Mouse (Mus musculus) layer of hippocampus, postnatal 14 days (tissue): ENCODE data around the gene Lsm12. TPM values are rescaled to one million over a fixed set of nuclear protein-coding genes. Genes with fewer than 3 reads are reported as not detected.

ENCODE experiments used
- DNase-seq, 2 experiments: peaks; one replicate each; pipeline ENCODE4 v3.0.0; 2021 to 2022; ENCODE audit warnings: low spot score in 2 of 2, mixed read lengths in 1 of 2
- long read RNA-seq, 2 experiments: library from polyadenylated mRNA; stranded (forward); transcript quantifications; one replicate each; pipeline ENCODE4 v2.0.0; 2021
- total RNA-seq, 2 experiments: library from RNA; stranded (reverse); gene quantifications; 2 replicates each; pipeline ENCODE4 v1.2.3; 2021

Lsm12 gene
- total RNA-seq = 10 to 100 TPM; 65.9 to 72.8 TPM
- long read RNA-seq, experiment 1, transcript Lsm12-201 (5 exons, 2,256 nt) = major isoform, 8 of 8 reads
- long read RNA-seq, experiment 1, partial matches to known transcripts = 0 of 8 reads
- long read RNA-seq, experiment 1, other reads (novel, unspliced or antisense) = 0 of 8 reads
- long read RNA-seq, experiment 2, transcript Lsm12-201 (5 exons, 2,256 nt) = major isoform, 10 of 12 reads
- long read RNA-seq, experiment 2, partial matches to known transcripts = 0 of 12 reads
- long read RNA-seq, experiment 2, other reads (novel, unspliced or antisense) = 2 of 12 reads

GRCm38 (mm10) chr11:102184646-102185495 is at the start of gene Lsm12:
Lsm12 (minus strand) TSS chr11:102185296.
- peak; percentile 89 to 92 for DNase-seq

- DNase-seq = peak; percentile 91 to 98
Observed at GRCm38 (mm10) chr11:102230006-102230741, 45.1 kb upstream of the Lsm12 start, which contains the start of gene Hdac5. Hdac5 (minus strand) TSS chr11:102230166.

- no peak for DNase-seq
Observed at GRCm38 (mm10) chr11:102229331-102229953, 44.3 kb upstream of the Lsm12 start.

- DNase-seq = no peak
Observed at GRCm38 (mm10) chr11:102228646-102229268, 43.7 kb upstream of the Lsm12 start.

- no peak for DNase-seq
Observed at GRCm38 (mm10) chr11:102228191-102228545, 43.1 kb upstream of the Lsm12 start.

GRCm38 (mm10) chr11:102227270-102228190 is 42.4 kb upstream of the Lsm12 start:
- DNase-seq = no peak

GRCm38 (mm10) chr11:102226067-102226978 is 41.2 kb upstream of the Lsm12 start:
- DNase-seq = no peak

- no peak for DNase-seq
Observed at GRCm38 (mm10) chr11:102225221-102225620, 40.1 kb upstream of the Lsm12 start.

- DNase-seq = no peak
Observed at GRCm38 (mm10) chr11:102224686-102225085, 39.6 kb upstream of the Lsm12 start.

GRCm38 (mm10) chr11:102223166-102223565 is 38.1 kb upstream of the Lsm12 start:
- DNase-seq = no peak

GRCm38 (mm10) chr11:102221954-102222351 is 36.9 kb upstream of the Lsm12 start:
- DNase-seq = no peak

- DNase-seq = no peak
Observed at GRCm38 (mm10) chr11:102221243-102221953, 36.3 kb upstream of the Lsm12 start.

- no peak for DNase-seq
Observed at GRCm38 (mm10) chr11:102220451-102220850, 35.4 kb upstream of the Lsm12 start.

GRCm38 (mm10) chr11:102219994-102220346 is 34.9 kb upstream of the Lsm12 start:
- DNase-seq = no peak

GRCm38 (mm10) chr11:102219247-102219993 is 34.3 kb upstream of the Lsm12 start:
- no peak for DNase-seq

GRCm38 (mm10) chr11:102218783-102219182 is 33.7 kb upstream of the Lsm12 start:
- DNase-seq = peak; percentile 91 to 94

GRCm38 (mm10) chr11:102217876-102218430 is 32.9 kb upstream of the Lsm12 start:
- DNase-seq = no peak
